Mouse (Mus musculus): ENCODE measurements around the gene Arl3.

DNA sequence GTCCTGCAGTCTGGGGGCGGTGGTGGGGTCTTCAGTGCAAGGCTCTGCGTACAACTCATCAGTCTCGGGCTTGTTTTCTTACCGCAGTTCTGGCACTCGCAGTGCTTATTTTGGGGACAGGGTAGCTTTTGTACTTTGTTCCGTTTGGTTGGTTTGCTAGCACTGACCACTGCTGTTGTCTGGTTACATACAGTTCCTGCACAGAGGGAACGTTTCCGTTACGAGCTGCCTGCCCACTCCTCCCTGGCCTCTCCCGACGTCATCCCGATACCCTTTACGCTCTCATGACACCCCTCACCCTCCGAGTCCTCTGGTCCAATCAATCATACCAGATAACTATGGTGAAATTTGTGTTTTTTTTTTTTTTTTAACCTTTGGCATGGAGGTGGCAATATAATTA, 28.5 kb upstream of the Arl3 start:
- TF ChIP-seq POLR2A (IDR thresholded peaks at IDR 0.05; ENCODE audit: insufficient read depth, low read depth, low read length) (no peak), CTCF (IDR thresholded peaks at IDR 0.05; ENCODE audit: insufficient read depth, low read depth, low read length) (no peak)
